Mouse (Mus musculus) embryonic facial prominence, embryonic 11.5 days (tissue): Measurements from ENCODE around the gene Krtap4-6. TPM values are rescaled to one million over a fixed set of nuclear protein-coding genes. Genes with fewer than 3 reads are reported as not detected.

Experiments used
- ATAC-seq: fragments of 200-750 bp; cut with Nextera tagmentation; replicated peaks from 2 replicates; pipeline ENCODE4 v1.8.0; 2017; ENCODE audit warnings: low read depth; ENCODE audit not compliant: insufficient number of reproducible peaks, low FRiP score, low TSS enrichment
- DNase-seq: peaks from one replicate; pipeline ENCODE4 v3.0.0-alpha.2; 2015; ENCODE audit warnings: low spot score
- H3K27ac ChIP-seq: fragments of 300-500 bp; sonication (generic); replicated peaks from 2 replicates; pipeline ENCODE4 v1.5.1; 2014; ENCODE audit warnings: mild to moderate bottlenecking, low read depth, low read length, control low read depth
- H3K27me3 ChIP-seq: fragments of 300-500 bp; sonication (generic); 2 replicates; pipeline ENCODE4 v1.6.1; 2014; ENCODE audit warnings: mild to moderate bottlenecking, low read length, moderate library complexity, mixed read lengths; ENCODE audit not compliant: control insufficient read depth, insufficient read depth
- H3K36me3 ChIP-seq: fragments of 300-500 bp; sonication (generic); replicated peaks from 2 replicates; pipeline ENCODE4 v1.6.1; 2014; ENCODE audit warnings: low read depth, mild to moderate bottlenecking, low read length, moderate library complexity, mixed read lengths; ENCODE audit not compliant: control insufficient read depth, insufficient read depth
- H3K4me1 ChIP-seq: fragments of 300-500 bp; sonication (generic); 2 replicates; pipeline ENCODE4 v1.6.1; 2014; ENCODE audit warnings: low read length, mixed read lengths; ENCODE audit not compliant: control insufficient read depth, insufficient read depth
- H3K4me2 ChIP-seq: fragments of 300-500 bp; sonication (generic); 2 replicates; pipeline ENCODE4 v1.6.1; 2014; ENCODE audit warnings: low read depth, mild to moderate bottlenecking, control low read depth, low read length, moderate library complexity
- H3K4me3 ChIP-seq: fragments of 300-500 bp; sonication (generic); 2 replicates; pipeline ENCODE4 v1.5.1; 2014; ENCODE audit warnings: low read depth, low read length, control low read depth
- H3K9ac ChIP-seq: fragments of 300-500 bp; sonication (generic); replicated peaks from 2 replicates; pipeline ENCODE4 v1.6.1; 2014; ENCODE audit warnings: mild to moderate bottlenecking, control low read depth, low read length
- H3K9me3 ChIP-seq: fragments of 300-500 bp; sonication (generic); replicated peaks from 2 replicates; pipeline ENCODE4 v1.6.1; 2016; ENCODE audit warnings: mild to moderate bottlenecking, low read length, inconsistent platforms, mixed read lengths; ENCODE audit not compliant: control insufficient read depth
- WGBS: fragments of 180-500 bp; shearing (Covaris S2); extraction: QIAGEN DNeasy Blood & Tissue Kit; methylation state at CpG from one replicate; pipeline ENCODE4 v1.1.7; 2014; 5-methylcytosine and 5-hydroxymethylcytosine counted together
- polyA plus RNA-seq: library from polyadenylated mRNA; unstranded; fragments of >200 nt; fragmentation: Nextera tagmentation; extraction: Ambion mirVana; gene quantifications from 2 replicates; pipeline ENCODE4 v1.2.1, GENCODE M21; 2014

Gene Krtap4-6
- polyA plus RNA-seq, 1 experiment from 2014 or later: not detected

DNA sequence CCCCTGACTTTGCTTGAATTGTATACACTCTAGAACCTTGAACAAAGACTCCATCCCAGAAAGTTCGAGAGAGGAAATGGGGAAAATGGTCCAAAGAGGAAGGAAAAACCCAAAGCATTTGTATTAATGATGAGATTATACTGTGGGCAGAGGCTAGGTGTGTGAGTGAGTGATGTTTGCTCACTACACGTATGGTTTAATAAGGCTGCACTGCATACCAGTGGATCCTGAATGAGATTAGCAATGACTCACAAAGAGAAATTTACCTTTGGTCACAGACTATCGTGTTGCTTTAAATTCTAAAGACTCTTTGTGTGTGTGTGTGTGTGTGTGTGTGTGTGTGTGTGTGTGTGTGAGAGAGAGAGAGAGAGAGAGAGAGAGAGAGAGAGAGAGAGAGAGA, 34.9 kb downstream of the Krtap4-6 start:
- ATAC-seq (no peak), DNase-seq (no peak)
- H3K9ac ChIP-seq: no peak overlapping the region
- no peak overlapping the region for H3K27ac ChIP-seq
- H3K4me3 ChIP-seq: no peak overlapping the region
- no peak overlapping the region for H3K4me2 ChIP-seq
- H3K27me3 ChIP-seq: no peaks in the 10 kb centered on the region
- H3K36me3 ChIP-seq: no peaks in the 10 kb centered on the region
- WGBS: 88% methylated on average over 3 of the region's 3 CpGs
- no peaks in the 10 kb centered on the region for H3K4me1 ChIP-seq
- H3K9me3 ChIP-seq: no peaks in the 10 kb centered on the region

GRCm38 (mm10) chr11:99628138-99628537, 37.6 kb downstream of the Krtap4-6 start, which contains the start of gene Krtap4-1:
Krtap4-1 (minus strand) TSS chr11:99628238.
- no peak within 1 kb of the TSS for H3K4me2 ChIP-seq
- no peak within 1 kb of the TSS for H3K9ac ChIP-seq
- no peaks in the 10 kb centered on the region for H3K27me3 ChIP-seq
- WGBS: 78% methylated on average over 4 of the region's 4 CpGs
- ATAC-seq: no peak
- DNase-seq: no peak
- H3K4me3 ChIP-seq: no peak within 1 kb of the TSS
- no peaks in the 10 kb centered on the region for H3K36me3 ChIP-seq
- H3K27ac ChIP-seq: no peak within 1 kb of the TSS
- H3K4me1 ChIP-seq: no peaks in the 10 kb centered on the region
- no peaks in the 10 kb centered on the region for H3K9me3 ChIP-seq

DNA sequence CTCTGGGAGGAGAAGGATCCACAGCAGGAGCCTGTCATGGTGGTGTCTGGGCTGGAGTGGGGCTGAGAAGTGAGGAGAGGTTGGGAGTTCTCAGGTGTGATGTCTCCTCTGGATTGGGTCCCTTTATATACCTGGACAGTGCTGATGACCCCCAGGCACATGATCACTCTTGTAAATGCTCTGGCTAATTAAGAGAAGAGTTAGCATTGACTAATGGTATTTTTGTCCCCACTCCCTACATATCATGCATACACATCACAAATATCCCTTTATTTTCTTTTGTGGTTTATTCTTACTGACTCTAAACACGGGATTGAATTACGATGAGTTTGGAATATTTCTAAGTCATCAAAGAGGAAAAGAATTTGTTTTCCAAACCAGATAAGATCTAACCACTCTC, 45.4 kb downstream of the Krtap4-6 start, which contains the start of gene Gm11562:
TSS of gene Gm11562 (minus strand) at position 101 of the 400 bp plus-strand sequence.
- WGBS: 83% methylated on average over 2 of the region's 2 CpGs
- Histone ChIP-seq H3K27ac (no peak within 1 kb of the TSS), H3K4me2 (no peak within 1 kb of the TSS), H3K27me3 (no peaks in the 10 kb centered on the region), H3K4me1 (no peaks in the 10 kb centered on the region), H3K36me3 (no peaks in the 10 kb centered on the region), H3K9me3 (no peaks in the 10 kb centered on the region), H3K4me3 (no peak within 1 kb of the TSS), H3K9ac (no peak within 1 kb of the TSS)
- DNase-seq: no peak
- ATAC-seq: no peak

Other genes starting within 250 kb of the Krtap4-6 start
- gene Krt12, start 243.7 kb downstream of the Krtap4-6 start, polyA plus RNA-seq: not detected in 2 replicates
- 0.17 and 0.53 TPM in 2 replicates for gene Krt20, start 227.8 kb downstream of the Krtap4-6 start, polyA plus RNA-seq
- gene Krt23, start 172.8 kb downstream of the Krtap4-6 start, polyA plus RNA-seq: 0.61 TPM in 1 of 2 replicates, not detected in the other
- not detected in 2 replicates for gene Krt39, start 144.6 kb downstream of the Krtap4-6 start, polyA plus RNA-seq
- gene Krt40, start 122.8 kb downstream of the Krtap4-6 start, polyA plus RNA-seq: not detected in 2 replicates
- not detected in 2 replicates for gene Krtap3-3, start 115.1 kb downstream of the Krtap4-6 start, polyA plus RNA-seq
- not detected in 2 replicates for gene Krtap3-2, start 109.1 kb downstream of the Krtap4-6 start, polyA plus RNA-seq
- not detected in 2 replicates for gene Gm11939, start 106.5 kb downstream of the Krtap4-6 start, polyA plus RNA-seq
- not detected in 2 replicates for gene Krtap3-1, start 99.3 kb downstream of the Krtap4-6 start, polyA plus RNA-seq
- not detected in 2 replicates for gene Krtap1-5, start 84.9 kb downstream of the Krtap4-6 start, polyA plus RNA-seq
- gene Krtap1-4, start 82.3 kb downstream of the Krtap4-6 start, polyA plus RNA-seq: not detected in 2 replicates
- gene Krtap1-3, start 74.6 kb downstream of the Krtap4-6 start, polyA plus RNA-seq: not detected in 2 replicates
- gene Krtap9-3, start 67.9 kb downstream of the Krtap4-6 start, polyA plus RNA-seq: not detected in 2 replicates
- not detected in 2 replicates for gene Gm11938, start 62.7 kb downstream of the Krtap4-6 start, polyA plus RNA-seq
- not detected in 2 replicates for gene Gm11937, start 55.8 kb downstream of the Krtap4-6 start, polyA plus RNA-seq
- gene Krtap2-4, start 51.1 kb downstream of the Krtap4-6 start, polyA plus RNA-seq: not detected in 2 replicates
- gene Gm11562, start 45.5 kb downstream of the Krtap4-6 start, polyA plus RNA-seq: not detected in 2 replicates
- not detected in 2 replicates for gene Krtap4-1, start 37.7 kb downstream of the Krtap4-6 start, polyA plus RNA-seq
- gene Krtap4-2, start 30.9 kb downstream of the Krtap4-6 start, polyA plus RNA-seq: not detected in 2 replicates
- gene Krtap4-7, start 21.9 kb downstream of the Krtap4-6 start, polyA plus RNA-seq: not detected in 2 replicates
- gene Gm11555, start 15.7 kb downstream of the Krtap4-6 start, polyA plus RNA-seq: not detected in 2 replicates
- not detected in 2 replicates for gene Gm11563, start 7.0 kb downstream of the Krtap4-6 start, polyA plus RNA-seq
- not detected in 2 replicates for gene Gm14190, start 24.8 kb upstream of the Krtap4-6 start, polyA plus RNA-seq
- not detected in 2 replicates for gene Gm14180, start 68.3 kb upstream of the Krtap4-6 start, polyA plus RNA-seq
- not detected in 2 replicates for gene Gm11595, start 107.0 kb upstream of the Krtap4-6 start, polyA plus RNA-seq
- not detected in 2 replicates for gene Krtap4-8, start 114.7 kb upstream of the Krtap4-6 start, polyA plus RNA-seq
- not detected in 2 replicates for gene Krtap4-9, start 119.2 kb upstream of the Krtap4-6 start, polyA plus RNA-seq
- gene Gm11596, start 127.5 kb upstream of the Krtap4-6 start, polyA plus RNA-seq: not detected in 2 replicates
- gene Gm11569, start 133.0 kb upstream of the Krtap4-6 start, polyA plus RNA-seq: not detected in 2 replicates
- not detected in 2 replicates for gene Gm11554, start 138.5 kb upstream of the Krtap4-6 start, polyA plus RNA-seq
- gene Krtap4-13, start 143.9 kb upstream of the Krtap4-6 start, polyA plus RNA-seq: not detected in 2 replicates
- not detected in 2 replicates for gene Gm11564, start 149.7 kb upstream of the Krtap4-6 start, polyA plus RNA-seq
- gene 2300003K06Rik, start 172.1 kb upstream of the Krtap4-6 start, polyA plus RNA-seq: not detected in 2 replicates
- gene Krtap4-16, start 185.6 kb upstream of the Krtap4-6 start, polyA plus RNA-seq: not detected in 2 replicates
- gene Gm11568, start 192.0 kb upstream of the Krtap4-6 start, polyA plus RNA-seq: not detected in 2 replicates
- not detected in 2 replicates for gene Gm11559, start 198.5 kb upstream of the Krtap4-6 start, polyA plus RNA-seq
- gene Krtap9-1, start 207.4 kb upstream of the Krtap4-6 start, polyA plus RNA-seq: not detected in 2 replicates
- not detected in 2 replicates for gene Gm11567, start 213.2 kb upstream of the Krtap4-6 start, polyA plus RNA-seq
- not detected in 2 replicates for gene Krtap31-1, start 242.0 kb upstream of the Krtap4-6 start, polyA plus RNA-seq
- not detected in 2 replicates for gene Gm11565, start 248.8 kb upstream of the Krtap4-6 start, polyA plus RNA-seq